Mouse (Mus musculus): ENCODE data around the gene Wdr46. TPM values are rescaled to one million over a fixed set of nuclear protein-coding genes. Genes with fewer than 3 reads are reported as not detected.
A peak's percentile ranks its signal among the peaks of the same experiment; 100 is the strongest.
"Not testable (repeated sequence)": the region's sequence is repeated elsewhere in the genome, so short reads cannot be mapped to it uniquely, and the experiment has no call there.

Gene Wdr46
- total RNA-seq, 2 experiments from 2014 or later = 12.6 to 15.0 TPM

- DNase-seq (ENCODE audit: low spot score in 2 of 2) = no peak
- intact Hi-C loops (cut with DNase I) = no loop called here
These were observed 7.8 kb downstream of the Wdr46 start for GRCm38 (mm10) chr17:33948090-33948904.

DNA sequence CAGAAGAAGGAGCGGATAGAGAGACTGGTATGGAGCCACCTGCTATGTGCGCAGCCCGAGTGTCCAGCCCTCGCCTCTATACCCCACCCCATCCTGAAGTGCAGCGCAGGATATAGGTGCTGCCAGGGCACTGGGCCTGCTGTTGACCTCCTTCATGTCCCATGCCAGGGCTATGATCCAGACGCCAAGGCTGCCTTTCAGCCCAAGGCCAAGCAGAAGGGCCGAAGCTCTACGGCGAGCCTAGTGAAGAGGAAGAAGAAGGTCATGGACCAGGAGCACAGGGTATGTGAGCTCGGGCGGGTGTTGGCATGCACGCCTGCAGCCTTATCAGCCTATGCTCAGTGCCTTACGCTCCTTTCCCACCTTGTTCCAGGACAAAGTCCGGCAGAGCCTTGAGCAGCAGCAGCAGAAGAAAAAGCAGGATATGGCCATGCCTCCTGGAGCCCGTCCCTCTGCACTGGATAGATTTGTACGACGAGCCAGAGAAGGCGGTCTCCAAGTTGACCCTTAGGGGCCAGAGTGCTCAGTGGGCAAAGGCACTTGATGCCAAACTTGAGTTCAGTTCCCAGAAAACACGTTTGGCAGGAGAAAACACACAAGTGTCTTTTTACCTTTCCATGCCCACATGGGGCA is 8.6 kb downstream of the Wdr46 start:
- intact Hi-C loops (cut with DNase I) = no loop called here
- no peak for DNase-seq (ENCODE audit: low spot score in 2 of 2)

DNA sequence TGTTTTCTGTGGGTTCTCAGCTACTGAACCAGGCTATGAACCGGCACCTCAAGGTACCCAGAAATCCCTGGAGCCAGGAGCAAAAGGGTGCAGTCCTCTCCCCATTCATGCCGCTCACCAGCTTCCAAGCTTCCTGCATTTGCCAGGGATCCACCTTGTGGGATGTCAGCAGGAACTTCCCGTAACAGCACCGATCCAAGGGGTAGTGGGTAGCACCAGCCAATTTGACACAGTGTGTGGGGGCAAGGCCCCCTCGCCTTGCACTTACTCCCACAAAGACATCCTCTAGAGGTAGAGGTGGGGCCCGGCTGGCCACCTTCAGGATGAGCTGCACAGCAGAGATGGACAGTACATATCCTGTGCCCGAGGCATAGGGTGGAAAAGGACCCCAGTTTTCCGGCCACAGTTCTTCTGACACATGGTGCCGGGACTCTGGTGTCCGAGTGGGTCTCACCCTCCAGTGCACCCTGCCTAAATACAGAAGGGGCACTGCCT is 9.7 kb downstream of the Wdr46 start:
- no peak for DNase-seq (ENCODE audit: low spot score in 2 of 2)
- intact Hi-C loops (cut with DNase I) = no loop called here

DNA sequence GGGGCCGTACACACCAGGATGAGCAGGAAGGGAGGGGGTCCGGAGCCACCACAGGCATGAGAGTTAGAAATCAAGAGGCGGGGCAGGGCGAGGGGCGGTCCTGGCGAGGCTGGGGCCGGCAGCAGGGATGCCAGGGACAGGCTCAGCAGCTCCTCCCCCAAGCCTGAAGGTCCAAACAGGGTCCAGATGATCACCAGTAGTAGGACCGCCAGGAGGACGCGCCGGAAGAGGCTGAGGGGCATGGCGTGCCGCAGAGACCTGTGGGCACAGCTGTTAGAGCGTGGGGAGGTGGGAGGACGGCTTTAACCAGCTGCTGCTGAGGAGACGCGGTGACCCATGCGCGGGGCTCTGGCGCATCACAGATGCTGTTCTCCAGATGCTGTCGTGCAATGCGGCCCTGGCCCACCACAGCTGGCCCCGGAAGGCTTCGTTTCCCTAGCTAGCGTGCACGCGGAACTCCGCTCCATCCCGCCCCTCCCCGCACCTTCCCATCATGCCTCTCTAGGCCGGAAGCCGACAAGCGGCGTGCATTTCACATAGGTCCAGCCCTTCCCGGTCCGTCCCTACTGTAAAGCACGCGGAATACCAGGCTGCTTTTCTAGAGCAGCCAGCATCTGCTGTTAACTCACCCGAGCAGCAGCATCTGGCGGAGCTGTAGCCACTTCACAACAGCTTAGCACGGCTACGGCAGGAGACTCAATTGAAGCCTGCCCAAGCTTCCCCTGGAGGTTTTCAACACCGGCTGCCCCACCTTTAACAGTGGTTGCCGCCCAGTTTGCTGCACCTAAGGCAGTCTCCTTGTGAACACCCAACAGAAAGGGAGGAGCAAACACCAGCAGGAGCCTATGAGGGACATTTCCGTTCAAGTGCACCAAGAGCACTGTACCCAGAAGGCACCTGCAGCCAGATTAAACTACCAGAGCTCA is 10.8 kb downstream of the Wdr46 start, which contains the start of gene B3galt4:
Gene B3galt4, minus strand, starts transcription at position 468 of the 926 bp plus-strand sequence.
- intact Hi-C loops (cut with DNase I) = no loop called here
- peak; percentile 77 to 81 for DNase-seq (ENCODE audit: low spot score in 2 of 2)

DNA sequence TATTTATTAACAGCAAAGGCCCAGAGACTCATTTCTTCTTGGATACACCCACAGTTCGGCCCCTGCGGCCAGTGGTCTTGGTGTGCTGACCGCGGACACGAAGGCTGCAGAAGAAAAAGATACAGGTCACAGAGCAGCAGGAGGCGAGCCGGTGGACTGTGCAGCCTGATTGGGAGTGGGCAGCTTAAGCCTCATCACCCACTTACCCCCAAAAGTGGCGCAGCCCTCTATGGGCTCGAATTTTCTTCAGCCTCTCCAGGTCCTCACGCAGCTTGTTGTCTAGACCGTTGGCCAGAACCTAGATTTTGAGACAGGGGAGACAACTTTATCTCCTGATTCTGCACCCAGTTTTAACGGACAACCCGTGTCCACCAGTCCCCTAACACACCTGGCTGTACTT is 11.6 kb downstream of the Wdr46 start:
- intact Hi-C loops (cut with DNase I); DNase-seq (ENCODE audit: low spot score in 2 of 2): not testable (repeated sequence)

DNA sequence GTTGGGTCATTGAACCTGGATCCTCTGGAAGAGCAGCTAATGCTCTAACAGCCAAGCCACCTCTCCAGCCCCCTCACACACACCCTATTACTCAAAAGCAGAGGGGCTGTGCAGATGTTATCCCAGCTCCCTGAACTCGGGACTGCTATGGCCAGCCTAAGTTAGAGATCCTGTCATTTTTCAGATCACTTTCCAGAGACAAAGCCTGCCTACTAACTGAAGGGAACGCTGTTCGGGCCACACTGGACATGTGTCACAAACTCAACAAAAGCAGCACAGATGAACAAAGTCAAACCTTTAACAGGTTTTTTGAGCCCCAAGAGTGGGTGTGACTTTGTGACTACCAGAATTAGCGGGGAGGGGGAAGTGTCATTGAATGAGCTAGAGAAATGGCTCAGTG is 12.4 kb downstream of the Wdr46 start:
- intact Hi-C loops (cut with DNase I) = no loop called here
- DNase-seq (ENCODE audit: low spot score in 2 of 2) = no peak

GRCm38 (mm10) chr17:33953310-33953709 is 12.8 kb downstream of the Wdr46 start:
- intact Hi-C loops (cut with DNase I) = no loop called here
- DNase-seq (ENCODE audit: low spot score in 2 of 2) = no peak

DNA sequence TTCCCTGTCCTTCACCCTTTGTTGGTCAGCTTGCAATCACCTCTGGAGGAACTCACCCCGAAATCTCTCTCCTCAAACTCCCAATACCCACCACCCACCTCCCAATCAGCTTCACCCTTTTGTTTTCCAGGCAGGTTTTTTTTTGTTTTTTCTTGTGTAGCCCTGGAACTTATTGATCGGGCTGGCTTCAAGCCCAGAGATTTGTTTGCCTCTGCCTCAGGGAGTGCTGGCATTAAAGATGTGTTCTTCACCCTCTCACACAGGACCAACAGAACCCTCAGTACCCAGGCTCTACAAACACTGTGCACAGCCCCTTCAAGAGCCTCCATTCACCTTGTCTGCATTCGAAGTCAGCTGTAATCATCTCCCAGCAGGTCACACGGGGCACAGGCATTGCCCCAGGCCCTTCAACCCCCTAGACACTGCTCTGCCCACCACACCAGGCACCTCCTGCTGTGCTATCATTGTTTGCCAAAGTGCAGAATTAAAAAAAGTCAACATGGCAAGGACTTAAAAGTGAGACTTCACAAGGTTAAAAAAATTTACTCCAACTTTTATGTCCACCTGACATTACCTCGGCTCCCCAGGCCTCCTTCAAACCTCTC is 13.6 kb downstream of the Wdr46 start:
- no peak for DNase-seq (ENCODE audit: low spot score in 2 of 2)
- intact Hi-C loops (cut with DNase I) = no loop called here

GRCm38 (mm10) chr17:33954646-33955554 is 14.4 kb downstream of the Wdr46 start:
- DNase-seq (ENCODE audit: low spot score in 2 of 2) = no peak
- intact Hi-C loops (cut with DNase I) = no loop called here

DNA sequence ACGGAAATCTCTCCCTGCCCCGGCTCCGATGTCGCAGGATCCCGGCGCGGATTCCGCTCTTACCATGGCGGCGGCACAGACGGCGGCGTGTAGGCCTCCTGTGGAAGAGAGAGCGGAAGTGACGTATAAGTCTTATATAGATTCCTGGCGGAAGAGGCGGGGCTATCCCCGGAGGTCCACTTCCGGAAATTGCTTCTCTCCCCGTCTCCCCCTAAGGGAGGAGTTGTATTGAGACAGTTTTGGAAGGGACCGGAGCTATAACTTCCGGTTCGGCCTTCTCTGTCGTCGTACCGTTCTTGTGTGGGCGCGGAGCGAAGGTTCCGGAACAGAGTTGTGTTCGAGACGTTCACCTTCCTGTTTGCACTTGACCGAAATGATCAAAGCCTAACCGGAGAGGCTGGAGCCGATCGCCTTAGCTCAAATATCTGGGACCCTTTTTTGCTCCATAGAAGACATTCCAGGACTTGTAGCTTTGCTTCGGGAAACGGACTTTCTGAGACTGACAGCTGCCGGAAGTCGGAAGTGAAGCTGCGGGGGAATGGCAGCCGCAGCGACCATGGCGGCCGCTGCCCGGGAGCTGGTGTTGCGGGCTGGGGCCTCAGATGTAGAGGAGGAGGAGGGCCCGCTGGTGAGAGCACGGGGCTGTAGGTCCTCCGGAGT is 15.2 kb downstream of the Wdr46 start, which contains the start of the genes Vps52 and Rps18:
Gene Vps52, plus strand, starts transcription at position 258 of the 660 bp plus-strand sequence.
Gene Rps18, minus strand, starts transcription at position 447 of the 660 bp plus-strand sequence.
- intact Hi-C loops (cut with DNase I) = loop anchor here (1.0 kb wide), 1 partner anchor 15 kb away; the partner anchor contains the start of genes Pfdn6 and Wdr46

DNA sequence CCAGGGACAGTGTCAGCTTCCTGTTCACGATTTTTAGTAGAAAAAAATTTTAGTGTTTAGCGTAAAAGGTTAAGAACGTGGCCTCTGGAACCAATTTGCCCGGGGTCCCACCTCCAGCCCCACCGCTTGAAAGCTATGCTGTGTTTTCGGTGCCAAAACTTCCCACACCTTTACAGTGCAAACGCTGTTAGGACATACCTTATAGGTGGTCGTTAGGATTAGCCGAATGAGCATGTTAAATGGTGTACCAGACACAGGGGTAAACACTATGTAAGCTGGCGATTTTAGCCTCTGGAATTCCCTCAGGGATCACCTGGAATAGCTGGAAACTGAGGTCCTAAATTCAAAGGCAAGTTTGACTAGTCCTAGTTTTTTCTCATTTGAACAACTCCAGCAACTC is 15.9 kb downstream of the Wdr46 start:
- intact Hi-C loops (cut with DNase I) = loop anchor here (1.0 kb wide), 1 partner anchor 16 kb away; the partner anchor contains the start of genes Pfdn6 and Wdr46
- DNase-seq (ENCODE audit: low spot score in 2 of 2) = no peak

More for the DNA sequence above, 15.2 kb downstream of the Wdr46 start, which contains the start of the genes Vps52 and Rps18:
- DNase-seq (ENCODE audit: low spot score in 2 of 2) = peak; percentile 93 to 94

DNA sequence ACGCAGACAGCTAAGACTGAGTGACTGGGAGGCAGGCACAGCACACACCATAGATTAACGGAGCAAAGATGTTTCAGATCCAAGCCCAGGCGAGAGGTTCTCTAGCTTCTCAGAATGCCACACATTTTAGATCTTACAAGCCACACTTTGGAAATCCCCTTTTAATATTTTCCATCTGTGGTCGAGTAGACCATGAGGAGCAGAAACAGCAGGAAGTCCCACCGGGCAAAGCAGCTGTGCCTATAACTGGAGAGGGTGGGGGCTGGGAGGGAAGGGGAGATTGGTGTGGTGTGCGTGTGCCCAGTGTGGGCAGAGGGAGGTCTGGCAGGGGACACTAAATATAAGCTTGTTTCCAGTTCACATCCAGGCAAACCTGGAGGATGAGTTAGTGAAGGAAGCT is 17.0 kb downstream of the Wdr46 start:
- intact Hi-C loops (cut with DNase I) = no loop called here

GRCm38 (mm10) chr17:33958451-33958850 is 18.0 kb downstream of the Wdr46 start:
- no peak for DNase-seq (ENCODE audit: low spot score in 2 of 2)
- intact Hi-C loops (cut with DNase I) = loop anchor here (1.0 kb wide), 1 partner anchor 63 kb away; no protein-coding TSS in a partner anchor

More for the DNA sequence above, 17.0 kb downstream of the Wdr46 start:
- DNase-seq (ENCODE audit: low spot score in 2 of 2) = no peak

- intact Hi-C loops (cut with DNase I) = no loop called here
- no peak for DNase-seq (ENCODE audit: low spot score in 2 of 2)
These were observed 18.7 kb downstream of the Wdr46 start for GRCm38 (mm10) chr17:33959135-33959534.

DNA sequence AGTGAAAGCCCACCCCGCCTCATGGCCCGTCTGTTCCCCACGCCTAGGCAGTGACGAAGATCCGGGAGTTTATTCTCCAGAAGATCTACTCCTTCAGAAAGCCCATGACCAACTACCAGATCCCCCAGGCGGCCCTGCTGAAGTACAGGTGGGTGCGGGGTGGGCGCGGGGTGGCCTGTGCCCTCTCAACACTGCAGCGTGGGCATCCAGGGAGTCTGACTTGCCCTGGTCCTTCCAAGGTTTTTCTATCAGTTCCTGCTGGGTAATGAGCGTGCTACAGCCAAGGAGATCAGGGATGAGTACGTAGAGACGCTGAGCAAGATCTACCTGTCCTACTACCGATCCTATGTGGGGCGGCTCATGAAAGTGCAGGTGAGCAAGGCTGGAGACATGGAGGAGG is 19.5 kb downstream of the Wdr46 start:
- intact Hi-C loops (cut with DNase I) = no loop called here
- DNase-seq (ENCODE audit: low spot score in 2 of 2) = no peak

DNA sequence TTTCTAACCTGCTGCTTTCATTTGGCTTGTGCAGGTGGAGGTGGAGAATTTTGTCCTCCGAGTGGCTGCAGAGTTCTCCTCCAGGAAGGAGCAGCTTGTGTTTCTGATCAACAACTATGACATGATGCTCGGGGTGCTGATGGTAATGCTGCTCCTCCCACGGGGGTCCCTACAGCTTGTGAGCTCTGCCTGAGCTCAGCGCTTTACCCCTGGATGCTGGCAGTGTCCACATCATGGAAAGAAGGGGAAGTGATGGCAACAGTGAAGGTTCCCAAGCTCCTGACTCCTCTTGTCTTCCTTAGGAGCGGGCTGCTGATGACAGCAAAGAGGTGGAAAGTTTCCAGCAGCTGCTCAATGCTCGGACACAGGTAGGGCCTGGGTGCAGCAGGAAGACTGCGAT is 22.4 kb downstream of the Wdr46 start:
- no peak for DNase-seq (ENCODE audit: low spot score in 2 of 2)

GRCm38 (mm10) chr17:33965082-33965845 is 24.8 kb downstream of the Wdr46 start:
- DNase-seq (ENCODE audit: low spot score in 2 of 2) = no peak
- intact Hi-C loops (cut with DNase I) = loop anchor here (5.0 kb wide), 1 partner anchor 42 kb away; no protein-coding TSS in a partner anchor

More for the DNA sequence above, 22.4 kb downstream of the Wdr46 start:
- intact Hi-C loops (cut with DNase I) = no loop called here
